Comparison of ENCODE assay signal across 7 mouse cellular contexts in genomic region chr2:150666723-150667064, GRCm38 (mm10). TPM values are rescaled to one million over a fixed set of nuclear protein-coding genes. Genes with fewer than 3 reads are reported as not detected.
DNase-seq lines count a peak whose midpoint lies in the region; ATAC-seq and TF ChIP-seq lines count a peak whose summit lies in the region.

No protein-coding gene starts in this region.

- H3K9ac ChIP-seq in lung, embryonic 15.5 days: peak overlapping the region; percentile 55; the same call in 1 of the 2 replicates
- H3K9ac ChIP-seq in intestine, postnatal 0 days (ENCODE audit: low read depth, low read length): 0 out of 2 replicates have a peak overlapping the region, but pooled peaks have one; percentile 71

- ATAC-seq in lung, embryonic 15.5 days (ENCODE audit: borderline replicate concordance, extremely low read depth, low FRiP score, low TSS enrichment): no peak
- ATAC-seq in intestine, postnatal 0 days: no peak
- peak; percentile 33 for ATAC-seq in neutrophil, adult 5-6 weeks (ENCODE audit: extremely low read depth, insufficient number of reproducible peaks, low FRiP score, poor library complexity, severe bottlenecking)

- H3K4me2 ChIP-seq in lung, embryonic 15.5 days: peak overlapping the region; percentile 98
- peak overlapping the region; percentile 97 for H3K4me2 ChIP-seq in intestine, postnatal 0 days (replicated peaks; ENCODE audit: low read depth)

- H3K4me1 ChIP-seq in lung, embryonic 15.5 days: peaks cover 38% of the 10 kb centered on the region
- H3K4me1 ChIP-seq in forebrain, embryonic 10.5 days: peaks cover 33% of the 10 kb centered on the region
- H3K4me1 ChIP-seq in intestine, postnatal 0 days (replicated peaks; ENCODE audit: control insufficient read depth, insufficient read depth, low read length): peaks cover 25% of the 10 kb centered on the region; the same call in 1 of the 2 replicates

- H3K27ac ChIP-seq in lung, embryonic 15.5 days: no peak overlapping the region
- peak overlapping the region; percentile 86; the same call in 1 of the 2 replicates for H3K27ac ChIP-seq in forebrain, embryonic 10.5 days
- H3K27ac ChIP-seq in intestine, postnatal 0 days (ENCODE audit: low read depth, low read length): peak overlapping the region; percentile 92

- intact Hi-C loops in left cerebral cortex, postnatal 36 days (cut with DNase I): no loop called here

- 31% methylated on average over 7 of the region's 7 CpGs for WGBS in lung, embryonic 15.5 days
- 49% methylated on average over 7 of the region's 7 CpGs for WGBS in forebrain, embryonic 10.5 days
- WGBS in intestine, postnatal 0 days: 39% methylated on average over 7 of the region's 7 CpGs

- TF ChIP-seq CTCF in intestine, postnatal 0 days (IDR thresholded peaks at IDR 0.05; ENCODE audit: low read depth): no peak

- no peaks in the 10 kb centered on the region for H3K36me3 ChIP-seq in lung, embryonic 15.5 days
- no peaks in the 10 kb centered on the region for H3K36me3 ChIP-seq in forebrain, embryonic 10.5 days (replicated peaks)
- H3K36me3 ChIP-seq in intestine, postnatal 0 days (ENCODE audit: control insufficient read depth, insufficient read depth): no peaks in the 10 kb centered on the region

- no peak for DNase-seq in lung, postnatal 10 days
- DNase-seq in forebrain, embryonic 10.5 days (ENCODE audit: extremely low spot score, low spot score): no peak
- DNase-seq in ovary, postnatal 36 days (ENCODE audit: low spot score): no peak
- DNase-seq in left cerebral cortex, postnatal 36 days (ENCODE audit: low spot score in 2 of 2): no peak

- H3K9me3 ChIP-seq in lung, embryonic 15.5 days: no peaks in the 10 kb centered on the region
- no peaks in the 10 kb centered on the region for H3K9me3 ChIP-seq in forebrain, embryonic 10.5 days
- no peaks in the 10 kb centered on the region for H3K9me3 ChIP-seq in intestine, postnatal 0 days (ENCODE audit: control insufficient read depth)

- peak overlapping the region; percentile 64 for H3K4me3 ChIP-seq in lung, embryonic 15.5 days
- peak overlapping the region; percentile 75 for H3K4me3 ChIP-seq in forebrain, embryonic 10.5 days
- peak overlapping the region; percentile 73 for H3K4me3 ChIP-seq in intestine, postnatal 0 days (ENCODE audit: low read depth, low read length)

- peaks cover 10% of the 10 kb centered on the region; the same call in 1 of the 2 replicates for H3K27me3 ChIP-seq in lung, embryonic 15.5 days
- peaks cover 49% of the 10 kb centered on the region for H3K27me3 ChIP-seq in forebrain, embryonic 10.5 days (ENCODE audit: poor library complexity, severe bottlenecking)
- no peaks in the 10 kb centered on the region for H3K27me3 ChIP-seq in intestine, postnatal 0 days (replicated peaks; ENCODE audit: control insufficient read depth, insufficient read depth, low read length)

RNA-seq across cellular contexts. Expression of gene Acss1, which starts 1.6 kb away (rescaled TPM):
- 8.1 and 8.8 TPM in 2 replicates for polyA plus RNA-seq in lung, embryonic 15.5 days (2015; fragmentation: Nextera tagmentation; extraction: Ambion mirVana)
- polyA plus RNA-seq in forebrain, embryonic 10.5 days (2016; fragmentation: Nextera tagmentation; extraction: Ambion mirVana): 14.1 and 17.6 TPM in 2 replicates
- 36.5 and 44.3 TPM in 2 replicates for polyA plus RNA-seq in intestine, postnatal 0 days (2015; fragmentation: Nextera tagmentation; extraction: Ambion mirVana)
- 56.7 and 57.8 TPM in 2 replicates for total RNA-seq in neutrophil, adult 5-6 weeks (2017)
- 10 to 100 TPM; 18.1 to 18.5 TPM for total RNA-seq in left cerebral cortex, postnatal 36 days (2021)

RNA-seq across cellular contexts. Expression of gene Vsx1, which starts 22.5 kb away (rescaled TPM):
- polyA plus RNA-seq in lung, embryonic 15.5 days (2015; fragmentation: Nextera tagmentation; extraction: Ambion mirVana): not detected in 2 replicates
- polyA plus RNA-seq in forebrain, embryonic 10.5 days (2016; fragmentation: Nextera tagmentation; extraction: Ambion mirVana): 0.05 TPM in 1 of 2 replicates, not detected in the other
- polyA plus RNA-seq in intestine, postnatal 0 days (2015; fragmentation: Nextera tagmentation; extraction: Ambion mirVana): not detected in 2 replicates
- 0.12 TPM in 1 of 2 replicates, not detected in the other for total RNA-seq in neutrophil, adult 5-6 weeks (2017)
- under 1 TPM in 1 of 2 experiments, not detected in 1; 0.09 TPM for total RNA-seq in left cerebral cortex, postnatal 36 days (2021)

RNA-seq across cellular contexts. Expression of gene Apmap, which starts 58.3 kb away (rescaled TPM):
- polyA plus RNA-seq in lung, embryonic 15.5 days (2015; fragmentation: Nextera tagmentation; extraction: Ambion mirVana): 51.7 and 53.7 TPM in 2 replicates
- polyA plus RNA-seq in forebrain, embryonic 10.5 days (2016; fragmentation: Nextera tagmentation; extraction: Ambion mirVana): 34.2 and 34.9 TPM in 2 replicates
- 24.4 TPM in 2 replicates for polyA plus RNA-seq in intestine, postnatal 0 days (2015; fragmentation: Nextera tagmentation; extraction: Ambion mirVana)
- 23.9 and 25.6 TPM in 2 replicates for total RNA-seq in neutrophil, adult 5-6 weeks (2017)
- total RNA-seq in left cerebral cortex, postnatal 36 days (2021): 10 to 100 TPM; 46.2 to 62.4 TPM
